Mouse (Mus musculus) embryonic facial prominence, embryonic 10.5 days (tissue): Measurements from ENCODE around the gene Arpc2. TPM values are rescaled to one million over a fixed set of nuclear protein-coding genes. Genes with fewer than 3 reads are reported as not detected.

Experiments
- DNase-seq: peaks from one replicate; pipeline ENCODE4 v3.0.0-alpha.2; 2017; ENCODE audit warnings: low spot score
- H3K27ac ChIP-seq: fragments of 300-500 bp; sonication (generic); replicated peaks from 2 replicates; pipeline ENCODE4 v1.5.1; 2016; ENCODE audit warnings: mild to moderate bottlenecking
- H3K27me3 ChIP-seq: fragments of 300-500 bp; sonication (generic); replicated peaks from 2 replicates; pipeline ENCODE4 v1.6.1; 2016; ENCODE audit warnings: low read depth, mild to moderate bottlenecking; ENCODE audit not compliant: poor library complexity, severe bottlenecking
- H3K36me3 ChIP-seq: fragments of 300-500 bp; sonication (generic); replicated peaks from 2 replicates; pipeline ENCODE4 v1.6.1; 2016; ENCODE audit warnings: mild to moderate bottlenecking, moderate library complexity
- H3K4me1 ChIP-seq: fragments of 300-500 bp; sonication (generic); 2 replicates; pipeline ENCODE4 v1.6.1; 2016
- H3K4me3 ChIP-seq: fragments of 300-500 bp; sonication (generic); 2 replicates; pipeline ENCODE4 v1.5.1; 2016; ENCODE audit warnings: mild to moderate bottlenecking, moderate library complexity
- H3K9me3 ChIP-seq: fragments of 300-500 bp; sonication (generic); 2 replicates; pipeline ENCODE4 v1.6.1; 2016; ENCODE audit warnings: mild to moderate bottlenecking
- WGBS: fragments of 180-500 bp; shearing (Covaris S2); methylation state at CpG from one replicate; pipeline ENCODE4 v1.1.7; 2016; 5-methylcytosine and 5-hydroxymethylcytosine counted together
- polyA plus RNA-seq: library from polyadenylated mRNA; unstranded; fragments of >200 nt; fragmentation: Nextera tagmentation; extraction: Ambion mirVana; gene quantifications from 2 replicates; pipeline ENCODE4 v1.2.1, GENCODE M21; 2016

The Arpc2 gene
- polyA plus RNA-seq, 1 experiment from 2014 or later = 359 TPM

GRCm38 (mm10) chr1:74207906-74208305, 28.0 kb upstream of the Arpc2 start:
- H3K27me3 ChIP-seq = no peaks in the 10 kb centered on the region
- no peak overlapping the region for H3K4me3 ChIP-seq
- 73% methylated on average over 9 of the region's 9 CpGs for WGBS
- no peak for DNase-seq
- H3K4me1 ChIP-seq = peaks cover 2% of the 10 kb centered on the region; the same call in 1 of the 2 replicates
- no peak overlapping the region for H3K27ac ChIP-seq
- no peaks in the 10 kb centered on the region for H3K36me3 ChIP-seq
- H3K9me3 ChIP-seq = no peaks in the 10 kb centered on the region

- no peak overlapping the region for H3K27ac ChIP-seq
- 93% methylated on average over 8 of the region's 8 CpGs for WGBS
- peaks cover 2% of the 10 kb centered on the region; the same call in 1 of the 2 replicates for H3K4me1 ChIP-seq
- DNase-seq = no peak
- H3K36me3 ChIP-seq = no peaks in the 10 kb centered on the region
- no peaks in the 10 kb centered on the region for H3K27me3 ChIP-seq
- no peaks in the 10 kb centered on the region for H3K9me3 ChIP-seq
- no peak overlapping the region for H3K4me3 ChIP-seq
Measured at GRCm38 (mm10) chr1:74208941-74209340, 26.9 kb upstream of the Arpc2 start.

- H3K9me3 ChIP-seq = no peaks in the 10 kb centered on the region
- no peak overlapping the region for H3K4me3 ChIP-seq
- WGBS = 90% methylated on average over 7 of the region's 7 CpGs
- no peaks in the 10 kb centered on the region for H3K36me3 ChIP-seq
- H3K27ac ChIP-seq = no peak overlapping the region
- no peak for DNase-seq
- H3K4me1 ChIP-seq = no peaks in the 10 kb centered on the region
- H3K27me3 ChIP-seq = no peaks in the 10 kb centered on the region
Measured at GRCm38 (mm10) chr1:74219922-74220321, 16.0 kb upstream of the Arpc2 start.

- H3K36me3 ChIP-seq = no peaks in the 10 kb centered on the region
- no peak overlapping the region for H3K4me3 ChIP-seq
- no peaks in the 10 kb centered on the region for H3K27me3 ChIP-seq
- H3K4me1 ChIP-seq = no peaks in the 10 kb centered on the region
- WGBS = 83% methylated on average over 7 of the region's 7 CpGs
- no peak for DNase-seq
- no peak overlapping the region for H3K27ac ChIP-seq
- H3K9me3 ChIP-seq = no peaks in the 10 kb centered on the region
Measured at GRCm38 (mm10) chr1:74227317-74227716, 8.6 kb upstream of the Arpc2 start.

GRCm38 (mm10) chr1:74229942-74230341, 5.9 kb upstream of the Arpc2 start:
- DNase-seq = no peak
- H3K4me3 ChIP-seq = no peak overlapping the region
- no peak overlapping the region for H3K27ac ChIP-seq
- no peaks in the 10 kb centered on the region for H3K9me3 ChIP-seq
- no peaks in the 10 kb centered on the region for H3K27me3 ChIP-seq
- 82% methylated on average over 2 of the region's 2 CpGs for WGBS
- no peaks in the 10 kb centered on the region for H3K4me1 ChIP-seq
- H3K36me3 ChIP-seq = no peaks in the 10 kb centered on the region

- H3K4me3 ChIP-seq = no peak overlapping the region
- H3K4me1 ChIP-seq = peaks cover 2% of the 10 kb centered on the region; the same call in 1 of the 2 replicates
- H3K27ac ChIP-seq = no peak overlapping the region
- H3K27me3 ChIP-seq = no peaks in the 10 kb centered on the region
- H3K9me3 ChIP-seq = no peaks in the 10 kb centered on the region
- WGBS = no CpG with 5 or more reads among the region's 1 CpGs
- DNase-seq = no peak
- H3K36me3 ChIP-seq = no peaks in the 10 kb centered on the region
Measured at GRCm38 (mm10) chr1:74230992-74231391, 4.9 kb upstream of the Arpc2 start.

- H3K36me3 ChIP-seq = peaks cover 7% of the 10 kb centered on the region; the same call in 1 of the 2 replicates
- H3K27me3 ChIP-seq = no peaks in the 10 kb centered on the region
- peak overlapping the region; percentile 92 for H3K27ac ChIP-seq
- under 1% methylated on average over 57 of the region's 57 CpGs for WGBS
- H3K4me3 ChIP-seq = peak overlapping the region; percentile 89
- H3K9me3 ChIP-seq = no peaks in the 10 kb centered on the region
- no peak for DNase-seq
- peaks cover 36% of the 10 kb centered on the region for H3K4me1 ChIP-seq
Measured at GRCm38 (mm10) chr1:74236590-74237317, 870 bp downstream of the Arpc2 start.

- Histone ChIP-seq H3K27me3 (no peaks in the 10 kb centered on the region), H3K36me3 (peaks cover 12% of the 10 kb centered on the region), H3K9me3 (no peaks in the 10 kb centered on the region), H3K4me1 (peaks cover 36% of the 10 kb centered on the region), H3K4me3 (peak overlapping the region; percentile 89), H3K27ac (no peak overlapping the region)
- WGBS = 49% methylated on average over 5 of the region's 5 CpGs
- DNase-seq = no peak
Measured at GRCm38 (mm10) chr1:74237671-74238070, 1.8 kb downstream of the Arpc2 start.

- H3K27ac ChIP-seq = no peak overlapping the region
- peaks cover 17% of the 10 kb centered on the region for H3K36me3 ChIP-seq
- WGBS = 85% methylated on average over 1 of the region's 1 CpGs
- DNase-seq = no peak
- no peaks in the 10 kb centered on the region for H3K9me3 ChIP-seq
- H3K27me3 ChIP-seq = no peaks in the 10 kb centered on the region
- peaks cover 36% of the 10 kb centered on the region for H3K4me1 ChIP-seq
- H3K4me3 ChIP-seq = peak overlapping the region; percentile 89
Measured at GRCm38 (mm10) chr1:74238136-74238535, 2.3 kb downstream of the Arpc2 start.

GRCm38 (mm10) chr1:74239162-74239561, 3.3 kb downstream of the Arpc2 start:
- Histone ChIP-seq H3K27me3 (no peaks in the 10 kb centered on the region), H3K9me3 (no peaks in the 10 kb centered on the region), H3K4me3 (peak overlapping the region; percentile 89; the same call in 1 of the 2 replicates), H3K36me3 (peaks cover 21% of the 10 kb centered on the region), H3K27ac (no peak overlapping the region), H3K4me1 (peaks cover 36% of the 10 kb centered on the region)
- 73% methylated on average over 7 of the region's 7 CpGs for WGBS
- no peak for DNase-seq

- Histone ChIP-seq H3K36me3 (peaks cover 21% of the 10 kb centered on the region), H3K4me1 (peaks cover 36% of the 10 kb centered on the region), H3K27ac (no peak overlapping the region), H3K9me3 (no peaks in the 10 kb centered on the region), H3K4me3 (peak overlapping the region; percentile 89; the same call in 1 of the 2 replicates), H3K27me3 (no peaks in the 10 kb centered on the region)
- 70% methylated on average over 11 of the region's 11 CpGs for WGBS
- no peak for DNase-seq
Measured at GRCm38 (mm10) chr1:74239618-74240017, 3.7 kb downstream of the Arpc2 start.

GRCm38 (mm10) chr1:74240311-74240710, 4.4 kb downstream of the Arpc2 start:
- no peak for DNase-seq
- peaks cover 21% of the 10 kb centered on the region for H3K36me3 ChIP-seq
- H3K27me3 ChIP-seq = no peaks in the 10 kb centered on the region
- 81% methylated on average over 6 of the region's 6 CpGs for WGBS
- H3K4me1 ChIP-seq = peaks cover 36% of the 10 kb centered on the region
- H3K9me3 ChIP-seq = no peaks in the 10 kb centered on the region
- H3K27ac ChIP-seq = no peak overlapping the region
- H3K4me3 ChIP-seq = no peak overlapping the region

- no peaks in the 10 kb centered on the region for H3K27me3 ChIP-seq
- H3K36me3 ChIP-seq = peaks cover 21% of the 10 kb centered on the region
- H3K9me3 ChIP-seq = no peaks in the 10 kb centered on the region
- H3K4me1 ChIP-seq = peaks cover 36% of the 10 kb centered on the region
- H3K4me3 ChIP-seq = no peak overlapping the region
- no peak for DNase-seq
- WGBS = 89% methylated on average over 4 of the region's 4 CpGs
- no peak overlapping the region for H3K27ac ChIP-seq
Measured at GRCm38 (mm10) chr1:74240832-74241231, 4.9 kb downstream of the Arpc2 start.
